Mouse (Mus musculus): ENCODE results near the gene Eif4e2. TPM values are rescaled to one million over a fixed set of nuclear protein-coding genes. Genes with fewer than 3 reads are reported as not detected.

Gene Eif4e2
- total RNA-seq, 2 experiments from 2014 or later: 47.3 to 50.0 TPM

GRCm38 (mm10) chr1:87198119-87199065 lies 15.3 kb upstream of the Eif4e2 start:
- intact Hi-C loops (cut with DNase I): no loop called here
- DNase-seq: no peak

GRCm38 (mm10) chr1:87200811-87201210 lies 12.9 kb upstream of the Eif4e2 start:
- intact Hi-C loops (cut with DNase I): no loop called here
- no peak for DNase-seq

GRCm38 (mm10) chr1:87201848-87202247 lies 11.9 kb upstream of the Eif4e2 start:
- DNase-seq: no peak
- intact Hi-C loops (cut with DNase I): no loop called here

GRCm38 (mm10) chr1:87203779-87204178 lies 9.9 kb upstream of the Eif4e2 start:
- intact Hi-C loops (cut with DNase I): no loop called here
- no peak for DNase-seq

GRCm38 (mm10) chr1:87204465-87204864 lies 9.2 kb upstream of the Eif4e2 start, which contains the start of gene Chrng:
TSS of gene Chrng (plus strand) at chr1:87204657.
- intact Hi-C loops (cut with DNase I): no loop called here
- no peak for DNase-seq

GRCm38 (mm10) chr1:87205038-87205437 lies 8.7 kb upstream of the Eif4e2 start:
- intact Hi-C loops (cut with DNase I): no loop called here
- DNase-seq: no peak

- intact Hi-C loops (cut with DNase I): no loop called here
- DNase-seq: no peak
These were observed 8.2 kb upstream of the Eif4e2 start for GRCm38 (mm10) chr1:87205502-87205901.

GRCm38 (mm10) chr1:87206339-87206738 lies 7.4 kb upstream of the Eif4e2 start:
- DNase-seq: no peak
- intact Hi-C loops (cut with DNase I): no loop called here

- no peak for DNase-seq
- intact Hi-C loops (cut with DNase I): no loop called here
These were observed 2.3 kb upstream of the Eif4e2 start for GRCm38 (mm10) chr1:87211431-87211830.

- intact Hi-C loops (cut with DNase I): no loop called here
- DNase-seq: no peak
These were observed 1.0 kb downstream of the Eif4e2 start for GRCm38 (mm10) chr1:87214748-87215147.

GRCm38 (mm10) chr1:87217938-87218337 lies 4.2 kb downstream of the Eif4e2 start:
- no peak for DNase-seq

GRCm38 (mm10) chr1:87225739-87226138 lies 12.0 kb downstream of the Eif4e2 start:
- intact Hi-C loops (cut with DNase I): no loop called here
- no peak for DNase-seq

More at GRCm38 (mm10) chr1:87217938-87218337, 4.2 kb downstream of the Eif4e2 start:
- intact Hi-C loops (cut with DNase I): no loop called here

- intact Hi-C loops (cut with DNase I): no loop called here
- no peak for DNase-seq
These were observed 12.9 kb downstream of the Eif4e2 start for GRCm38 (mm10) chr1:87226409-87227159.

GRCm38 (mm10) chr1:87227160-87227550 lies 13.4 kb downstream of the Eif4e2 start:
- DNase-seq: peak in 1 of 2 experiments; percentile 41
- intact Hi-C loops (cut with DNase I): no loop called here

GRCm38 (mm10) chr1:87230606-87231005 lies 16.9 kb downstream of the Eif4e2 start:
- DNase-seq: no peak
- intact Hi-C loops (cut with DNase I): no loop called here

- no peak for DNase-seq
- intact Hi-C loops (cut with DNase I): no loop called here
These were observed 18.5 kb downstream of the Eif4e2 start for GRCm38 (mm10) chr1:87232197-87232596.

- intact Hi-C loops (cut with DNase I): no loop called here
- no peak for DNase-seq
These were observed 25.3 kb downstream of the Eif4e2 start for GRCm38 (mm10) chr1:87239056-87239455.

- intact Hi-C loops (cut with DNase I): no loop called here
- DNase-seq: no peak
These were observed 29.3 kb downstream of the Eif4e2 start for GRCm38 (mm10) chr1:87243021-87243420.

GRCm38 (mm10) chr1:87245430-87245829 lies 31.7 kb downstream of the Eif4e2 start:
- intact Hi-C loops (cut with DNase I): no loop called here

GRCm38 (mm10) chr1:87245929-87246815 lies 32.5 kb downstream of the Eif4e2 start:
- DNase-seq: peak; percentile 72 to 76
- intact Hi-C loops (cut with DNase I): no loop called here

More at GRCm38 (mm10) chr1:87245430-87245829, 31.7 kb downstream of the Eif4e2 start:
- no peak for DNase-seq

All from gastrocnemius, postnatal 36 days (tissue).